Mouse (Mus musculus): ENCODE data around the gene Tbc1d17. TPM values are rescaled to one million over a fixed set of nuclear protein-coding genes. Genes with fewer than 3 reads are reported as not detected.
A peak's percentile ranks its signal among the peaks of the same experiment; 100 is the strongest.

The Tbc1d17 gene
- polyA plus RNA-seq, 1 experiment from 2014 or later, result 71.3 TPM

DNA sequence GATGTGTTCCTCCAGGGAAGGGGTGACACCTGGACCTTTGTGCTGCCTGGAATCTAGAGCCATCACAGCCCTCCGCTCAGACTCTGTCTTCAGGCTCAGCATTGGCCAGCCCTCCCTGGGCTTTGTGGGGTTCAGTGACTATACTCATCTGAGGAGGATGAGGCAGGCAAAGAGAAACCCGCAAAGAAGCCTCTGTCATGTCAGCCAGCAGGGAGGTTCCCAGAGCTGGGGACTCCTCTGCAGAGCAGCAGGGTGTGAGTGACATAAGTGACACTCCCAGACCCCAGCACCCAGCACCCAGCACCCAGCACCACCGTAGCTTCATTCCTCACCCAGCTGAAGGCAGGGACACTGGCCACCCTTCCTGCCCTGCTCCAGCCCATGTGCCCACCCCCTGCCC, 59.3 kb downstream of the Tbc1d17 start:
- Histone ChIP-seq H3K27ac (no peak overlapping the region), H3K36me3 (no peaks in the 10 kb centered on the region), H3K27me3 (replicated peaks) (no peaks in the 10 kb centered on the region), H3K4me1 (replicated peaks) (no peaks in the 10 kb centered on the region), H3K4me3 (replicated peaks) (no peak overlapping the region), H3K9me3 (no peaks in the 10 kb centered on the region), H3K4me2 (replicated peaks) (no peak overlapping the region), H3K9ac (no peak overlapping the region)
- 74% methylated on average over 3 of the region's 3 CpGs for WGBS
- no peak for ATAC-seq

MicroRNA genes within 50 kb of the gene (microRNA counts, 519-probe panel; counts per million panel counts)
- microRNA mmu-miR-707, result 97.1 counts per million, percentile 29 among the panel's probes with 10 or more counts

Other genes with a start within 250 kb of the Tbc1d17 start
- gene Myh14, start 178.2 kb downstream of the Tbc1d17 start, polyA plus RNA-seq (2015; fragmentation: Nextera tagmentation; extraction: Ambion mirVana), result 68.4 and 74.3 TPM in 2 replicates
- gene Izumo2, start 140.3 kb downstream of the Tbc1d17 start, polyA plus RNA-seq (2015; fragmentation: Nextera tagmentation; extraction: Ambion mirVana), result not detected in 2 replicates
- 36.0 and 39.4 TPM in 2 replicates for gene Vrk3, start 100.7 kb downstream of the Tbc1d17 start, polyA plus RNA-seq (2015; fragmentation: Nextera tagmentation; extraction: Ambion mirVana)
- 2.0 and 2.5 TPM in 2 replicates for gene Zfp473, start 98.0 kb downstream of the Tbc1d17 start, polyA plus RNA-seq (2015; fragmentation: Nextera tagmentation; extraction: Ambion mirVana)
- 87.4 and 89.2 TPM in 2 replicates for gene Nup62, start 33.0 kb downstream of the Tbc1d17 start, polyA plus RNA-seq (2015; fragmentation: Nextera tagmentation; extraction: Ambion mirVana)
- 0.78 and 1.5 TPM in 2 replicates for gene Il4i1, start 32.7 kb downstream of the Tbc1d17 start, polyA plus RNA-seq (2015; fragmentation: Nextera tagmentation; extraction: Ambion mirVana)
- gene Atf5, start 32.4 kb downstream of the Tbc1d17 start, polyA plus RNA-seq (2015; fragmentation: Nextera tagmentation; extraction: Ambion mirVana), result 6.2 and 6.6 TPM in 2 replicates
- gene Akt1s1, start 88 bp downstream of the Tbc1d17 start, polyA plus RNA-seq (2015; fragmentation: Nextera tagmentation; extraction: Ambion mirVana), result 112 and 116 TPM in 2 replicates
- 25.9 and 29.0 TPM in 2 replicates for gene Pnkp, start 8.1 kb upstream of the Tbc1d17 start, polyA plus RNA-seq (2015; fragmentation: Nextera tagmentation; extraction: Ambion mirVana)
- 239 and 253 TPM in 2 replicates for gene Ptov1, start 20.7 kb upstream of the Tbc1d17 start, polyA plus RNA-seq (2015; fragmentation: Nextera tagmentation; extraction: Ambion mirVana)
- gene Med25, start 43.6 kb upstream of the Tbc1d17 start, polyA plus RNA-seq (2015; fragmentation: Nextera tagmentation; extraction: Ambion mirVana), result 88.2 and 91.8 TPM in 2 replicates
- gene Fuz, start 47.0 kb upstream of the Tbc1d17 start, polyA plus RNA-seq (2015; fragmentation: Nextera tagmentation; extraction: Ambion mirVana), result 17.0 and 18.8 TPM in 2 replicates
- gene Ap2a1, start 80.4 kb upstream of the Tbc1d17 start, polyA plus RNA-seq (2015; fragmentation: Nextera tagmentation; extraction: Ambion mirVana), result 60.1 and 65.0 TPM in 2 replicates
- 0.14 TPM in 1 of 2 replicates, not detected in the other for gene Tsks, start 94.1 kb upstream of the Tbc1d17 start, polyA plus RNA-seq (2015; fragmentation: Nextera tagmentation; extraction: Ambion mirVana)
- gene Cpt1c, start 125.8 kb upstream of the Tbc1d17 start, polyA plus RNA-seq (2015; fragmentation: Nextera tagmentation; extraction: Ambion mirVana), result 16.1 and 16.5 TPM in 2 replicates
- 449 and 456 TPM in 2 replicates for gene Prmt1, start 137.5 kb upstream of the Tbc1d17 start, polyA plus RNA-seq (2015; fragmentation: Nextera tagmentation; extraction: Ambion mirVana)
- gene Irf3, start 148.6 kb upstream of the Tbc1d17 start, polyA plus RNA-seq (2015; fragmentation: Nextera tagmentation; extraction: Ambion mirVana), result 89.9 and 99.6 TPM in 2 replicates
- 37.3 and 43.6 TPM in 2 replicates for gene Bcl2l12, start 149.6 kb upstream of the Tbc1d17 start, polyA plus RNA-seq (2015; fragmentation: Nextera tagmentation; extraction: Ambion mirVana)
- gene Scaf1, start 167.3 kb upstream of the Tbc1d17 start, polyA plus RNA-seq (2015; fragmentation: Nextera tagmentation; extraction: Ambion mirVana), result 32.0 and 33.6 TPM in 2 replicates
- 57.6 and 61.0 TPM in 2 replicates for gene Rras, start 168.9 kb upstream of the Tbc1d17 start, polyA plus RNA-seq (2015; fragmentation: Nextera tagmentation; extraction: Ambion mirVana)
- 7.1 and 8.7 TPM in 2 replicates for gene Prr12, start 203.8 kb upstream of the Tbc1d17 start, polyA plus RNA-seq (2015; fragmentation: Nextera tagmentation; extraction: Ambion mirVana)
- gene Nosip, start 213.3 kb upstream of the Tbc1d17 start, polyA plus RNA-seq (2015; fragmentation: Nextera tagmentation; extraction: Ambion mirVana), result 49.5 and 50.5 TPM in 2 replicates
- gene Prrg2, start 213.6 kb upstream of the Tbc1d17 start, polyA plus RNA-seq (2015; fragmentation: Nextera tagmentation; extraction: Ambion mirVana), result 29.2 and 29.5 TPM in 2 replicates
- gene Rcn3, start 243.1 kb upstream of the Tbc1d17 start, polyA plus RNA-seq (2015; fragmentation: Nextera tagmentation; extraction: Ambion mirVana), result 265 and 267 TPM in 2 replicates

Measured in intestine, embryonic 15.5 days (tissue).